Mouse (Mus musculus): ENCODE measurements at regions not wholly inside any gene's neighbourhood (a gene's known extent, or its start where the extent isn't known, plus 50 kb on each side); places are given as distances from the start of the nearest gene placed in this dataset.
A peak's percentile ranks its signal among the peaks of the same experiment; 100 is the strongest.

GRCm38 (mm10) chr13:48102576-48102975 lies 158.5 kb upstream of the Id4 start:
- DNase-seq (ENCODE audit: extremely low spot score in 1 of 2, low spot score in 2 of 2), result no peak
- intact Hi-C loops (cut with DNase I), result no loop called here

DNA sequence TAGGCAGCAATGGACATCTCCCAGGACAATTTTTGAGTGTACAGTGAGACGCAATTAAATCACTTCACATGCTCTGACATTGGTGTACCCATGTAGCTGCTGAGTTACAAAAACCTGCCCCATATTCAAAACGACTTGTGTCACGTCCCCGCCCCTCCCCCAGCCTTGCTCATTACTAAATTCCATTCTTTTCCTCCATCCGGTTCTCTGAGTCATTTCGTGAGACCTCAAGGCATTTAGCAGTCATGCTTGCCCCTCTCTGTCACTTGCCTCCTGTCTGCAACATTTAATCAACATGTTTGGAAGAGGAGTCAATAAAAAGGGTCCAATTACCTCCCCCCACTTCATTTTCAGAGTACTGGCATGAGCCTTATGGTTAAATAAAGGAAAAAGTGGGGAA lies 156.3 kb upstream of the Id4 start:
- intact Hi-C loops (cut with DNase I), result no loop called here
- no peak for DNase-seq (ENCODE audit: extremely low spot score in 1 of 2, low spot score in 2 of 2)

- intact Hi-C loops (cut with DNase I), result no loop called here
- no peak for DNase-seq (ENCODE audit: extremely low spot score in 1 of 2, low spot score in 2 of 2)
Observed at GRCm38 (mm10) chr13:48106946-48107345, 154.1 kb upstream of the Id4 start.

GRCm38 (mm10) chr13:48115890-48116289 lies 145.1 kb upstream of the Id4 start:
- intact Hi-C loops (cut with DNase I), result no loop called here
- DNase-seq (ENCODE audit: extremely low spot score in 1 of 2, low spot score in 2 of 2), result no peak

- intact Hi-C loops (cut with DNase I), result no loop called here
- peak in 1 of 2 experiments; percentile 21 for DNase-seq (ENCODE audit: extremely low spot score in 1 of 2, low spot score in 2 of 2)
Observed at GRCm38 (mm10) chr13:48126582-48126981, 134.4 kb upstream of the Id4 start.

- intact Hi-C loops (cut with DNase I), result no loop called here
- DNase-seq (ENCODE audit: extremely low spot score in 1 of 2, low spot score in 2 of 2), result peak; percentile 68 to 82
Observed at GRCm38 (mm10) chr13:48130724-48131123, 130.3 kb upstream of the Id4 start.

DNA sequence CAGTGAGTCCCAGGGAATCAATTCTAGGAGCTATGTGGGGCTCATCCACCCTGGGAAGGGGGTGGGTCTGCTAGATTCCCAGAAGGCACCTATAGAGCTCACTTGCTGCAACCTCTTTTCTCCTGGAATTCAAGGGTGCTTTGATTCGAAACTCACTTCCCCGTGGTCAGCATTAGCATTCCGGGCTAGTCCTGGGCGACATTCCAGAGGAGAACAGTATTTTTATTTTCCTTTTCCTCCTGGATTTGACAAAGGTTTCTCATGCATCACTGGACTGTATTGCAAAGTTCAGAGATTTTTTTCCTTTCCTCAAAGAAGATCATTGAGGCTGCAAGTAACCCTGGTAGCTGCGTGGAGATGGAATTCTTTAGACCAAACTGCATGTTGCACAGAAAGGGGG lies 129.3 kb upstream of the Id4 start:
- peak in 1 of 2 experiments; percentile 12 for DNase-seq (ENCODE audit: extremely low spot score in 1 of 2, low spot score in 2 of 2)
- intact Hi-C loops (cut with DNase I), result no loop called here

- no peak for DNase-seq (ENCODE audit: extremely low spot score in 1 of 2, low spot score in 2 of 2)
- intact Hi-C loops (cut with DNase I), result no loop called here
Observed at GRCm38 (mm10) chr13:48145976-48146375, 115.1 kb upstream of the Id4 start.

DNA sequence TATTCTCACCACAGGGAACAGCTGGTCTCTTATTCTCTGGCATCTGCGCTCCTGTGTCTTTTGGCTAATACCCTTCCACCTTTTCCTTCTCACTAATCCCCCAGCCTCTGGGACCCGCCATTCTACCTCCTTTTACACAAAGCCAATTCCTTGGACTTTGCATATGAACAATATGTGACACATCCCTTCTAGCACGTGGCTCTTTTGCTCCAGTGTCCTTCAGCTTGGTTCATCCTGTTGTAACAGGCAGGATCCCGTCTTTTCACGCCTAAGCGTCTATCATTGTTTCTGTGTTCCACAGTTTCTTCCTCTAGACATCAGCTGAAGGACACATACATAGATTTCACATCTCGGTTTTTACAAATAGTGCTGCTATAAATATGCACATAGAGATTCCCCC lies 114.0 kb upstream of the Id4 start:
- intact Hi-C loops (cut with DNase I), result no loop called here
- no peak for DNase-seq (ENCODE audit: extremely low spot score in 1 of 2, low spot score in 2 of 2)

GRCm38 (mm10) chr13:48153248-48153647 lies 107.8 kb upstream of the Id4 start:
- peak in 1 of 2 experiments; percentile 20 for DNase-seq (ENCODE audit: extremely low spot score in 1 of 2, low spot score in 2 of 2)
- intact Hi-C loops (cut with DNase I), result no loop called here

GRCm38 (mm10) chr13:48153684-48154413 lies 107.2 kb upstream of the Id4 start:
- DNase-seq (ENCODE audit: extremely low spot score in 1 of 2, low spot score in 2 of 2), result no peak
- intact Hi-C loops (cut with DNase I), result no loop called here

GRCm38 (mm10) chr13:48154414-48155105 lies 106.5 kb upstream of the Id4 start:
- intact Hi-C loops (cut with DNase I), result no loop called here
- DNase-seq (ENCODE audit: extremely low spot score in 1 of 2, low spot score in 2 of 2), result no peak

DNA sequence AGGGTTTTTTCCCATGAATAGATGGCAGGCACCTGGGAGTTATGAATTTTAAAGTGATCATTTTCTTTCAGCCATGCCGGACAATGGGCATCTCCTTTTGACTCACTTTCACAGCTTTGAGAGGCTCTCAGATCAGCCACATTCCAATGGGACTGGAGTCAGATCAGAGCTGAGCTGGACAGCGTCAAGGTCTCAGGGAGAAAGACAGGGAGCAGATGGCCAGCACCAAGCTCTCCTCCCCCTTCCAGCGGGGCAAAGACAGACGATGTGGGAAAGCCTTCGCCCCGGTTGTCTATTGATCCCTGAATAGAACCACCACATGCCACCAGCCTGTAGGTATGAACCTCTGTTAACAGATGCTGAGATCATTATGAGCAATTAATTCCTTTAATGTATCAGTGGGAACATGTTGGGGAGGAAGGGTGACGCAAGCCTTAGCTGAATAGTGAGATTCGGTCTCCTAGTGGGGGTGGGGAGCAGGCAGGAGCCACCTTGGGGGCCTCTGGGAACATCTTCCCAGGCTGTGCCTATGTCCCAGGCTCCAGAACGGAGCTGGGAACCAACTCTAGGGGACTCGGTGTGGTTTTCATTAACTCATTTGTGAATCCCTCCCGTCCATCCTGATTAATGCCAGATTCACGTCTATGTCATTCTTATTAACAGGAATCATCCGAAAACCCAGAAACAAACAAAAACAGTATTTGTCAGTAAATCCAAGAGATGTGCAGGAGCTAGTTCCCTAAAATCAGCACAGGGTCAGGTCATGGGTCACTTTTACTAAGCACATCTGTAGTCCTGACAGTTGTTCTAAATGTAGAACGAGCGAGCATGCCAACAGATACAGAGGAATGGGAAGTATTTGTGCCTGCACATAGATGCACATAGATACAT lies 101.8 kb upstream of the Id4 start:
- intact Hi-C loops (cut with DNase I), result no loop called here
- no peak for DNase-seq (ENCODE audit: extremely low spot score in 1 of 2, low spot score in 2 of 2)

GRCm38 (mm10) chr13:48160161-48160560 lies 100.9 kb upstream of the Id4 start:
- DNase-seq (ENCODE audit: extremely low spot score in 1 of 2, low spot score in 2 of 2), result no peak
- intact Hi-C loops (cut with DNase I), result no loop called here

- intact Hi-C loops (cut with DNase I), result no loop called here
- no peak for DNase-seq (ENCODE audit: extremely low spot score in 1 of 2, low spot score in 2 of 2)
Observed at GRCm38 (mm10) chr13:48161339-48161738, 99.7 kb upstream of the Id4 start.

DNA sequence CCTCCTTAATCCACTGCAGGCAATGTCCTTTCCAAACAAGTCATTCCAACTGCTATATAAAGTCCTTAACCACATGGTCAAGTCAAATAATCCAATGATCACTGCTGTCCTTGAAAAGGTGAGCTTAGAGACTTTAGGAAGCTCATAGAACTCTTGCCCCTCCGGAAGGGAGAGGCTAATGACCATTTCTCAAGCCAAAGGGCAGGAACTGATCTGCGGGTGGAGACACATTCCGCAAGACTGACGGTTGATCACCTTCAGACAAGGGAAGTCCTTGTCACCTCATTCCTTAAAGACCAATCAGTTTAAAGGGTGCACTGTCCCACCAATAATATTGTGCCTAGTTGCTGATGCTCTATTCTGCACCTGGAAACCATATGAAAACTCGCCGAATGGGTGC lies 96.4 kb upstream of the Id4 start:
- no peak for DNase-seq (ENCODE audit: extremely low spot score in 1 of 2, low spot score in 2 of 2)
- intact Hi-C loops (cut with DNase I), result no loop called here

- DNase-seq (ENCODE audit: extremely low spot score in 1 of 2, low spot score in 2 of 2), result no peak
- intact Hi-C loops (cut with DNase I), result no loop called here
Observed at GRCm38 (mm10) chr13:48165838-48166237, 95.2 kb upstream of the Id4 start.

DNA sequence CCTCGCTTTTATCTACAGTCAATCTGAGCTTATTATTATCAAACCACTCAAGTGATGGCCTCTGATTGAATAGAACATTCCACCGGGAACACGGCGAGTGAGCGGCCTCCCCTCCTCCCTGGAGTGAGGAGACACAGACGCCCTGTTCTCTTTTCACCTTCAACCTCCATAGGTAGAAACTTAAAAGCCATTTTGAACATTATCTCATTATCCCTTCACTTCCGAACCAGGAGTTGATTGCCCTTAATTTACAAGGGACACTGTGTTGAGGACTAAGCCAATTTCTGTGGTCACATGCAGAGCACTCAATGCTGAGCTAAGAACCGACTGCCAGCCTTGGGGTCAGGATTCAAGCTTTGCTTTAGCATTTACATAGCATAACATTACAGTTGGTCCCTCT lies 93.1 kb upstream of the Id4 start:
- intact Hi-C loops (cut with DNase I), result no loop called here
- DNase-seq (ENCODE audit: extremely low spot score in 1 of 2, low spot score in 2 of 2), result no peak

DNA sequence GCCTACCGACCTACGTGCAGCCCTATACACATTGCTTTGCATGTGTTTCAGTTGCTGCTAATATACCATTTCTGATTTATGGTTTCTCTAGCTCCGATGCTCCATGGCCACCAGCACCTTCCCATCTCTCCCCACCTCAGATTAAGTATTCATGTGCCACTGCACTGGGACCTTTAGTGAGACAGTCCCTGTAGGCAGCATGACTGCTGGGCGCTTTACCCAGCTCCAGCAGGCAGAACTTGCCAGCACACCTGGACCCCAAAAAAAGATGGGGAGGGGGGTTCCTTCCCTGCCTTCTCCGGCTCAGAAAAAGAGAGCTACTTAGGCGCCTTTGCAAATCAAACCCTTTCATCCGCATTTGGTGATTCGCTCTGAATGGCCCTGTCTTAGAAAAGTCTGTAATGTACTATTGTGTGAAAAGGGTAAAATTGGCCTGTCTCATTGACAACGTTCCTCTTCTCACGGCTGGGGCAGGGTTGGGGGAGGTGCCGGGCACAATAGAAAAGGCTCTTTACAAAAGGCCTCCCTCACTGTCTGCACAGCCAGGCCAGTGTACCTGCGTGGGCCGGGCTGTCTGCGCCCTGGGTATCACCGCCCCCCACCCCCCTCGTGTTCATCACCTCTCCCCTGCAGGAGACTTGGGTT lies 89.6 kb upstream of the Id4 start:
- DNase-seq (ENCODE audit: extremely low spot score in 1 of 2, low spot score in 2 of 2), result no peak
- intact Hi-C loops (cut with DNase I), result no loop called here
